Mouse (Mus musculus) heart, postnatal 0 days (tissue): ENCODE data around the gene Upf3b. TPM values are rescaled to one million over a fixed set of nuclear protein-coding genes. Genes with fewer than 3 reads are reported as not detected.
A peak's percentile ranks its signal among the peaks of the same experiment; 100 is the strongest.

Source experiments
- ATAC-seq: fragments of 200-750 bp; cut with Nextera tagmentation; 2 replicates; pipeline ENCODE4 v1.8.0; 2017; ENCODE audit warnings: low read depth, moderate number of reproducible peaks, moderate library complexity; ENCODE audit not compliant: insufficient read depth
- DNase-seq: peaks from one replicate; pipeline ENCODE4 v3.0.0-alpha.2; 2016; ENCODE audit warnings: low spot score
- H3K27ac ChIP-seq: fragments of 300-500 bp; sonication (generic); 2 replicates; pipeline ENCODE4 v1.5.1; 2014; ENCODE audit warnings: low read depth, mild to moderate bottlenecking
- H3K27me3 ChIP-seq: fragments of 300-500 bp; sonication (generic); 2 replicates; pipeline ENCODE4 v1.6.1; 2014; ENCODE audit warnings: low read length, mixed read lengths; ENCODE audit not compliant: control insufficient read depth, insufficient read depth
- H3K36me3 ChIP-seq: fragments of 300-500 bp; sonication (generic); replicated peaks from 2 replicates; pipeline ENCODE4 v1.6.1; 2014; ENCODE audit warnings: low read length, mixed read lengths; ENCODE audit not compliant: control insufficient read depth, insufficient read depth
- H3K4me1 ChIP-seq: fragments of 300-500 bp; sonication (generic); 2 replicates; pipeline ENCODE4 v1.6.1; 2014; ENCODE audit warnings: antibody characterized with exemption; ENCODE audit not compliant: control insufficient read depth, insufficient read depth
- H3K4me2 ChIP-seq: fragments of 300-500 bp; sonication (generic); 2 replicates; pipeline ENCODE4 v1.6.1; 2014; ENCODE audit warnings: low read depth, mild to moderate bottlenecking, low read length, moderate library complexity
- H3K4me3 ChIP-seq: fragments of 300-500 bp; sonication (generic); 2 replicates; pipeline ENCODE4 v1.5.1; 2014; ENCODE audit warnings: low read depth, low read length
- H3K9ac ChIP-seq: fragments of 300-500 bp; sonication (generic); replicated peaks from 2 replicates; pipeline ENCODE4 v1.6.1; 2014; ENCODE audit warnings: low read depth, low read length, mixed read lengths
- H3K9me3 ChIP-seq: fragments of 300-500 bp; sonication (generic); replicated peaks from 2 replicates; pipeline ENCODE4 v1.6.1; 2016; ENCODE audit warnings: low read length; ENCODE audit not compliant: control insufficient read depth
- CTCF ChIP-seq: IDR thresholded peaks from 2 replicates; pipeline ENCODE4 v1.5.1; 2016; ENCODE audit warnings: antibody characterized with exemption, control low read depth, low read depth
- EP300 ChIP-seq: IDR thresholded peaks from 2 replicates; pipeline ENCODE4 v1.6.1; 2016; ENCODE audit warnings: antibody characterized with exemption, low read depth
- WGBS: fragments of 180-500 bp; shearing (Covaris S2); extraction: QIAGEN DNeasy Blood & Tissue Kit; methylation state at CpG from one replicate; pipeline ENCODE4 v1.1.7; 2014; 5-methylcytosine and 5-hydroxymethylcytosine counted together
- polyA plus RNA-seq: library from polyadenylated mRNA; unstranded; fragments of >200 nt; fragmentation: Nextera tagmentation; extraction: Ambion mirVana; gene quantifications from 2 replicates; pipeline ENCODE4 v1.2.1, GENCODE M21; 2015
- total RNA-seq: library from RNA; depleted of rRNA; stranded (reverse); fragments of >200 nt; gene quantifications from 2 replicates; pipeline ENCODE4 v1.2.3, GENCODE M21; 2014; ENCODE audit warnings: low replicate concordance

The Upf3b gene
- total and polyA plus RNA-seq, 2 experiments from 2014 or later = 8.1 to 9.3 TPM

DNA sequence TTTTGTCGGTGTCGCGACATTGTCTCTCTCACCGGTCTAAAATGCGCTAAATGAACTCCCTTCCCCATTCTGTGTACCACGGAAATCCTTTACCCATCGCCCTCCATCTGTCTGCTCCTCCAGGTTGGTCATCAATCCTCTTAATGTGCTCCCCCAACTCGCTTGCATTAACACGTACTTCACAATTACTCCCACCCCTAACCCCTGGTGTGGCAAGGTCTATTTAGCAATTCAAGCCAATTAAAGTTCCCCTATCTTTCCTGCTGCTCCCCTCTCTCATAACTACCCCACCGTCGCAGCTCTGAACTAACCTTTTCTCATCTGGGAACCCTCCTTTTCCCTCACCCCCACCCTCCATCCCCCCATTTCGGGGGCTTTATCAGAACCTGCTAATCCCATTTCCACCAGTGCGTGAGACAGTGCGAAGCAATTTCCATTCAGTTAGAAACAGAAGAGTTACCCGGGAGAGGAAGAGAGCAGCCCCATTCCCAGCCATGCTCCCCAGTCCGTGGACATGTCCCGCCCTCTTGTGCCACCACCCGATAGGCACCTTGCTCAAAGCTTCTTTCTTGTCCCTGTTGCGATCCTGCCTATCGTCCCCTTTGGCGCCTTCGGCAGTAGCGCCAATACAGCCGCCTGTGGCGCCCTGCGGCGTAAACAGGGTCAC, 463 bp downstream of the Upf3b start:
- H3K36me3 ChIP-seq = no peaks in the 10 kb centered on the region
- H3K27ac ChIP-seq = peak overlapping the region; percentile 93
- H3K4me2 ChIP-seq = peak overlapping the region; percentile 80
- no peaks in the 10 kb centered on the region for H3K27me3 ChIP-seq
- H3K9me3 ChIP-seq = no peaks in the 10 kb centered on the region
- H3K4me1 ChIP-seq = no peaks in the 10 kb centered on the region
- WGBS = 17% methylated on average over 27 of the region's 27 CpGs
- peak; percentile 74 for ATAC-seq
- H3K4me3 ChIP-seq = peak overlapping the region; percentile 56
- DNase-seq = no peak
- TF ChIP-seq CTCF (no peak), EP300 (no peak)
- H3K9ac ChIP-seq = peak overlapping the region; percentile 70

DNA sequence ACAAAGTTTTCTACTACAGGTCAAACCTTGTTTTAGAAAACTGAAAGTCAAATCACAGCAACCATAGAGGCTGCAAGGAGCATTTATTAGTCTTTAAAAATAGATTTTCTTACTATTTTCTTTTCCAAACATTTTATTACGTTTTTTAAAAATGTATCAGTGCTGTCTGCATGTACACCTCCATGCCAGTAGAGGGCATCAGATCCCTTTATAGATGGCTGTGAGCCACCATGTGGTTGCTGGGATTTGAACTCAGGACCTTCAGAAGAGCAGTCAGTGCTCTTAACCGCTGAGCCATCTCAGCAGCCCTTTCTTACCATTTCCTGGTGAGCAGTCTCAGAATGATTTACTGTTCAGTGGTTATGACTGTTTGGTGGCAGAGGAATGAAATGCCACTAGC, 6.3 kb downstream of the Upf3b start:
- no peak for ATAC-seq
- Histone ChIP-seq H3K4me2 (no peak overlapping the region), H3K36me3 (peaks cover 10% of the 10 kb centered on the region; the same call in 1 of the 2 replicates), H3K27me3 (no peaks in the 10 kb centered on the region), H3K4me1 (no peaks in the 10 kb centered on the region), H3K4me3 (no peak overlapping the region), H3K27ac (no peak overlapping the region), H3K9me3 (no peaks in the 10 kb centered on the region), H3K9ac (no peak overlapping the region)
- WGBS = 68% methylated on average over 2 of the region's 2 CpGs
- TF ChIP-seq CTCF = no peak; the same call in 1 of the 2 replicates
- no peak for TF ChIP-seq EP300
- DNase-seq = no peak

DNA sequence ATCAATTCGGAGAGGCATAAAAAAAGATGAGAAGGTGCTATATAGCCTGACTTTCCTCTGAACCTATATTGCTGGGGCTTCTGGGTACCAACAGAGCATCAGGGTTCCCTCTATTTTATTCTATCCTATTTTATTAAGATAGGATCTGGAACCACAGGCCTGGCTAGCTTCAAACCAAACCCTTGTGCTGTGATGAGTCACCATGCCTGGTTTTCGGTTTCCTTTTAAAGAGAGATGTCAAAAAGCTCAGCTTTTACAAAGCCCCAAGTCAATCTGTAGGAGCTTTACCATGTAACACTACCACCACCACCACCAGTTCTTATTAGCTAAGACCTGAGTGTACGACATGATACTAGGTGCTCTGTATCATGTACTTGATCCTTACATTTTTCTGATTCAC, 11.4 kb downstream of the Upf3b start:
- ATAC-seq = no peak
- peaks cover 26% of the 10 kb centered on the region for H3K36me3 ChIP-seq
- H3K4me1 ChIP-seq = no peaks in the 10 kb centered on the region
- no peak overlapping the region for H3K27ac ChIP-seq
- 88% methylated on average over 3 of the region's 3 CpGs for WGBS
- no peaks in the 10 kb centered on the region for H3K9me3 ChIP-seq
- TF ChIP-seq EP300 = no peak
- TF ChIP-seq CTCF = no peak
- H3K4me2 ChIP-seq = no peak overlapping the region
- no peak for DNase-seq
- H3K4me3 ChIP-seq = no peak overlapping the region
- H3K9ac ChIP-seq = no peak overlapping the region
- no peaks in the 10 kb centered on the region for H3K27me3 ChIP-seq

DNA sequence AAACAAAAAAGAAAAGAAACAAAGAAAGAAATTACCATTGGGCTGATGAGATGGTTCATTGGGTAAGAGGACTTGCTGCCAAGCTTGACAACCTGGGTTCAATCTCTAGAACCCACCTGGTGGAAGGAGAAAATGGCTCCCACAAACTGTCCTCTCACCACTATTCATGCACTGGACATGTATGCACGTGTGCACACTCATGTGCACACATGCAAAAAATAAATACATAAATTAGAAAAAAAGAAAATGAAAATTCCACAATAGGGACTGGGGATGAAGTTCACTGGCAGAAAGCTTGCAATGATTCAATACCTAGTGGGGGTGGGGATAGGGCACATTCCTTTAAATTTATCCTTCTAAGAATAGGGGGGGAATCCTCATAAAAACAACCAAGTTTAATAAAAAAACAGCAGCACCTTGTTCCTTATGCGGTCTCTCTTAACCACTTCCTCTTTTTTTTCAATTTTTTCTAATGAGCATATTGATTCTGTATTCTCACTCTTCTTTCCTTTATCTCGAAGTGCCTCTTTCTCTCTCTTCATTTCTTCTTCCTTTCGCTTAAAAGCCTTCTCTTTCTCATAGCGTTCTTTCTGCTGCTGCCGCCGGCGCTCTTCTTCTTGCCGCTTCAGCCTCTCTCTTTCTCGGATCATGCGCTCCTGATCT, 14.9 kb downstream of the Upf3b start:
- H3K4me2 ChIP-seq = no peak overlapping the region
- DNase-seq = no peak
- H3K9ac ChIP-seq = no peak overlapping the region
- TF ChIP-seq CTCF (no peak), EP300 (no peak)
- H3K27ac ChIP-seq = no peak overlapping the region
- H3K27me3 ChIP-seq = no peaks in the 10 kb centered on the region
- ATAC-seq = no peak
- no peaks in the 10 kb centered on the region for H3K9me3 ChIP-seq
- peaks cover 29% of the 10 kb centered on the region for H3K36me3 ChIP-seq
- no peak overlapping the region for H3K4me3 ChIP-seq
- WGBS = 87% methylated on average over 11 of the region's 11 CpGs
- H3K4me1 ChIP-seq = no peaks in the 10 kb centered on the region

DNA sequence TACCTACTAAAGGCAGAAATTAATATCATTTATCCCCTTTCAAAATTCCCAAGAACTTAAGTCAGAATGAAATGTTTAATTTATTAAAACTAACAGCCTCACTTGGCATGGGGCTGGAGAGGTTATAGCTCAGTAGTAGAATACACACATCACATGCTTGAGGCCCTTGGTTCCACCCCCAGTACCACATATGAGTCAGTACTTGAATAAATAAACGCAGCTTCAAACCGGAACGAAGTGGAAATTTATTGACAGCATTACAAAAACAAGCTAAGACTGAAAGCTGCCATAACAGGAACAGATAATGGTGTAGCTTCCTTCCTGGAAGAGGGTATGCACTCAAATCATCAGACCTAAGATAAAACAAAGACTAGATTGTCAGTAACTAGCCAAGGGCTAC, 18.7 kb downstream of the Upf3b start:
- peaks cover 19% of the 10 kb centered on the region for H3K36me3 ChIP-seq
- no peak overlapping the region for H3K4me2 ChIP-seq
- no peak overlapping the region for H3K9ac ChIP-seq
- H3K27me3 ChIP-seq = no peaks in the 10 kb centered on the region
- WGBS = 72% methylated on average over 3 of the region's 3 CpGs
- DNase-seq (no peak), ATAC-seq (no peak)
- no peaks in the 10 kb centered on the region for H3K4me1 ChIP-seq
- no peak overlapping the region for H3K27ac ChIP-seq
- H3K4me3 ChIP-seq = no peak overlapping the region
- TF ChIP-seq CTCF = no peak
- no peak for TF ChIP-seq EP300
- no peaks in the 10 kb centered on the region for H3K9me3 ChIP-seq

DNA sequence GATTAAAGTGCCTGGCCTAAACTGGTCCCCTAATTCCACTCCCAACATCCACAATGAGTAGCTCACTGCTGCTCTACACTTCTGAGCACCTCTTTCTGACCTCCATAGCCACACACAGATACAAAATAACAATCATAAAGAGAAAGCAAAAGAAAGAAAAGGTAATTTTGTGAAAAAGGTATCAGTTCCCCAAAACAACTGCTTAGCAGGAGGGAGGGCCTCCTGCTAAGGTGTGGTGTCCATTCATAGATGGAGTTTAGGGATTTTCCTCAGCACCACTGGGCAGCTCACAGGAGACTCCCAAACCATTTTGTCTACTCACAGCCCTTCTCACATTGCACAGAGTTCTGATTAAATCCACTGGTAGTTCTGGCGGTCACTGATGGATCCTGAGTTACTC, 21.3 kb downstream of the Upf3b start:
- no peak for ATAC-seq
- H3K27ac ChIP-seq = no peak overlapping the region
- no peak for DNase-seq
- no peaks in the 10 kb centered on the region for H3K9me3 ChIP-seq
- H3K4me3 ChIP-seq = no peak overlapping the region
- no peak for TF ChIP-seq EP300
- no peak for TF ChIP-seq CTCF
- H3K27me3 ChIP-seq = no peaks in the 10 kb centered on the region
- H3K9ac ChIP-seq = no peak overlapping the region
- peaks cover 8% of the 10 kb centered on the region for H3K36me3 ChIP-seq
- H3K4me1 ChIP-seq = no peaks in the 10 kb centered on the region
- WGBS = 75% methylated on average over 1 of the region's 1 CpGs
- H3K4me2 ChIP-seq = no peak overlapping the region
